Mouse (Mus musculus): ENCODE results near the gene Mutyh. TPM values are rescaled to one million over a fixed set of nuclear protein-coding genes. Genes with fewer than 3 reads are reported as not detected.

Gene Mutyh
- total RNA-seq (2023) = 1 to 10 TPM; 6.1 to 6.8 TPM

GRCm38 (mm10) chr4:116807197-116808129 lies at the start of gene Mutyh, which contains the start of gene Toe1:
Mutyh (plus strand) TSS chr4:116807723.
Toe1 (minus strand) TSS chr4:116807640.

DNA sequence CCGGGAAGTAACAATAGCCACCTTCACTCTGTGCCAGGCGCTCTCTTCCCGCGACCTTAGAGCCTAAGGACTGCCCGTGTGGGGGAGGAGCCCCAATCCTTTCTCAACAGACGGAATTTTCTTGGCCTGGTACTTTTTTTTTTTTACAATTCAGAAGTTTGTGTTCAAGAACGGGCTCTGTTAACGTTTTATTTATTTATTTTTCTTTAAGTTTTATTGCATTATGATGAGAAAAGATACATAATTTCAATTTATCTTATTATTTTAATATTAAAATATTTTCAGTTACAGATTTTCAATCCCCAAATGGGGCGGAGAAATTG lies 14.1 kb downstream of the Mutyh start, which contains the start of gene Hpdl:
Gene Hpdl, minus strand, starts transcription at position 14 of the 323 bp plus-strand sequence.

Other genes with a start within 250 kb of the Mutyh start
- gene Ccdc17, start 211.1 kb upstream of the Mutyh start, total RNA-seq (2023) = 1 to 10 TPM; 8.1 to 8.5 TPM
- 10 to 100 TPM; 52.7 to 57.8 TPM for gene Nasp, start 179.8 kb upstream of the Mutyh start, total RNA-seq (2023)
- 100 to 1,000 TPM; 246 to 288 TPM for gene Akr1a1, start 156.0 kb upstream of the Mutyh start, total RNA-seq (2023)
- 100 to 1,000 TPM; 102 to 170 TPM for gene Prdx1, start 122.2 kb upstream of the Mutyh start, total RNA-seq (2023)
- gene Mmachc, start 99.3 kb upstream of the Mutyh start, total RNA-seq (2023) = 1 to 10 TPM; 3.2 to 3.5 TPM
- 10 to 100 TPM; 12.0 to 18.3 TPM for gene Ccdc163, start 99.2 kb upstream of the Mutyh start, total RNA-seq (2023)
- 10 to 100 TPM; 35.6 to 37.0 TPM for gene Tesk2, start 86.8 kb upstream of the Mutyh start, total RNA-seq (2023)
- gene Toe1, start 83 bp upstream of the Mutyh start, total RNA-seq (2023) = 10 to 100 TPM; 15.3 TPM
- not detected for gene Hpdl, start 14.0 kb downstream of the Mutyh start, total RNA-seq (2023)
- gene Zswim5, start 69.7 kb downstream of the Mutyh start, total RNA-seq (2023) = under 1 TPM in 1 of 2 experiments, not detected in 1; 0.07 TPM
- 10 to 100 TPM; 43.9 to 63.0 TPM for gene Urod, start 186.7 kb downstream of the Mutyh start, total RNA-seq (2023)
- 10 to 100 TPM; 31.7 to 35.4 TPM for gene Hectd3, start 187.6 kb downstream of the Mutyh start, total RNA-seq (2023)
- gene Eif2b3, start 211.7 kb downstream of the Mutyh start, total RNA-seq (2023) = 1 to 10 TPM; 6.9 to 9.4 TPM